Mouse (Mus musculus): ENCODE data around the gene Itgb3.
A peak's percentile ranks its signal among the peaks of the same experiment; 100 is the strongest.
"Not testable (repeated sequence)": the region's sequence is repeated elsewhere in the genome, so short reads cannot be mapped to it uniquely, and the experiment has no call there.

Gene Itgb3

DNA sequence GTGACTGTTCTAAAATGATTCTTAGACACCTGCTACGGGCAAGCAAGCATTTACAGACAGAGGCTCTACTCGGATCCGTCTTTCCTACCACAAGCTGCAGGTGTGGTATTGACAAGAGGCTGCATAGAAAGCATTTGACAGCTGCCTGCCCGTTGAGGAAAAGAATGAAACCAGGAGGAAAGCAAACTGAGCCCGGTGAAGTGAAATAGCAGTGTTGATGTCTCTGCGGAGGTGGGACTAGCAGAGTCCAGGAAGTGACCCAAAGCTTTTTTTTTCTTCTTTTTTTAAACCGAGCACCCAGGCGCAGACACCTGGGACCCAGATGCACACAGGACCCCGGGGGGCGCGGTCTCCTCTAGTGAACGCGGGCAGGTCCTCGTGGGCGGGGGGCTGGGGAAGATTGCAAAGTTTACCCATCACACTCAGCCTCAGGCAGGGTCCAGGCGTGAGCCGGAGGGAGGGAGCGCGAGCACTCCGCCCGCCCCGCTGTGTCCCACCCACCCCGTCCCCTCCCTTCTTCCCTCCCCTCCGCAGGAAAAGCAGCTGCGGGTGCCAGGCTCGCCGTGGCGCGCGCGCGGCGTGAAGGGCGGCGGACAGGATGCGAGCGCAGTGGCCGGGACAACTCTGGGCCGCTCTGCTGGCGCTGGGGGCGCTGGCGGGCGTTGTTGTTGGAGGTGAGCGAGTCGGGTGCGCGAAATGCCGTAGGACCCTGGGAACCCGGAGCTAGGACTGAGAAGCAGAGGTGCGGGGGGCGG is at the start of gene Itgb3:
Gene Itgb3 (plus strand): TSS at position 510 of the 755 bp plus-strand sequence.
- peak; percentile 85 for DNase-seq

DNA sequence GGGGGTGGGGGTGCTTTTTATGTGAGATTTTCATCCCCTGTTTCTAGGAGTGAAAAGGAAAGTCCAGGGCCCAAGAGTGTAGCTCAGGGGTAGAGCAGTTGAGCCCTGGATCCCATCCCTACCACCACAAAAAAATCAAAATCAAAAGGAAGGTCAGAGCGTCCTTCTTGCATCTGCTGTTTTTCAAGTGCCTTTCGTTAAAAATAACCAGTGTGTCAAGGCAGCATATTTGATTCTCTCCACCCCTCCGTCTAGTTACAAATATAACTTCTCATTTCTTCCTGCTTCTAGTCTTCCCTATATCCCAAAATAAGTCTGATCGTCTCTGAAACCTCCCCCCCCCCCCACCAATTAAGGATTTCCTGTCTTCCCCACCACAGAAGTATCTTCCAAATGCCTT is 49.7 kb upstream of the Itgb3 start:
- no peak for DNase-seq

DNA sequence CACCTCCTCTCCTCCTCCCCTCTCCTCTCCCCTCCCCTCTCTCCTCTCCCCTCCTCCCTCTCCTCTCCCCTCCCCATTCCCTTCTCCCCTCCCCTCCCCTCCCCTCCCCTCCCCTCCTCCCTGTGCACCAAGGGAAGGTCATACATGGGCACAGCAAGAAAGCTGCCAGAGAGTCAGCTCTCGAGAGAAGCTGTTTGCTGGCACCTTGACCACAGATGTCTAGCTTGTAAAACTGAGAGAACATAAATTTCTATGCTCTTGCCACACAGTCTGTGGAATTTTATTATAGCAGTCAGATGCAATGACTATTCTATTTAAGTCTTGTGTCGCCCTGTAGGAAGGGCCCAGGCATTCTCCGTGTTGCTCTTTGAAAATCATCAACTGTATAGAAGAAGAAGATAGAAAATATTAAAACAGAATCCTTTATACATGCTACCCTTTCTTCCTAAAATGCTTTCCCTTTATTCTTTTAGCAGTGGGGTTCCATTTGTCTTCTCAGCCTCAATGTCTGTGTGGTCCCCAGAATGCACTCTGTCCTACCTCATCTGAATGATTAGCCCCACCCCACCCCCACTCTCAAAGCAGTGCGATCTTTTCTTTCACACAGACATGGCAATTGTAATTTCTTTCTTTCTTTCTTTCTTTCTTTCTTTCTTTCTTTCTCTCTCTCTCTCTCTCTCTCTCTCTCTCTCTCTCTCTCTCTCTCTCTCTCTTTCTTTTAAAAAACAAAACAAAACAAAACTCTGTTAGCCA is 49.0 kb upstream of the Itgb3 start:
- DNase-seq: no peak

DNA sequence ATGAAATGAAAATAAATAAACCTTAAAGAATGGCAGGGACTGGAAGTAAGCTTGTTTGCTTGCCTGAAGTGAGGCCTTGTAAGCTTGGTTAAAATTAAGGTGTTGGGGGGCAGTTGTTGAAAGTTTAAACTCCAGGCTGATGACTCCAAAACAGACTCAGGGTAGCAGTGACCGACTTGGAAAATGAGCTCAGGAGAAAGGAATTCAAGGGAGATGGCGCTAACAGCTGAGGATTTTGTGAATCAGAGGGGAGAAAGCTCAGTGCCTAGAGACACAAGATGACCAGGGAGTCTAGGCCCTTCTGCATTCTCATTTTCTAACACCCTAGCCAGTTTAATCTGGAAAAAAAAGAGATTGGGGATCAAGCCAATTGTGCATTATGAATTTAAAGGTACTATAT is 46.8 kb upstream of the Itgb3 start:
- DNase-seq: no peak

DNA sequence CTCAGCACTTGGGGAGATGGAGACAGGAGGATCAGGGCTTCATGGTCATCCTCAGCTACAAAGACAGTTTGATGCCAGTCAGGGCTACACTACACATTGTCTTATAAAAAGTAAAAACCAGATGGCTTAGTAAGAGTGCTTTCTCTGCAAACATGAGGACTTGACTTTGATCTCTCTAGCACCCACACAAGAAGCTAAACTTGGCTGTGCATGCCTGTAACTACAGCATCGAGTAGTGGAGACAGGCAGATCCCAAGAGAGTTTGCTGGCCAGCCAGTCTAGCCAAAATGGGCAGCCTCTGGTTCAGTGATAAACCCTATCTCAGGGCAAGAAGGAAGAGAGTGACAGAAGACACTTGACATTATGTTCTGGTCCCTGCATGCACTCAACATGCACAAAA is 44.3 kb upstream of the Itgb3 start:
- DNase-seq: no peak

DNA sequence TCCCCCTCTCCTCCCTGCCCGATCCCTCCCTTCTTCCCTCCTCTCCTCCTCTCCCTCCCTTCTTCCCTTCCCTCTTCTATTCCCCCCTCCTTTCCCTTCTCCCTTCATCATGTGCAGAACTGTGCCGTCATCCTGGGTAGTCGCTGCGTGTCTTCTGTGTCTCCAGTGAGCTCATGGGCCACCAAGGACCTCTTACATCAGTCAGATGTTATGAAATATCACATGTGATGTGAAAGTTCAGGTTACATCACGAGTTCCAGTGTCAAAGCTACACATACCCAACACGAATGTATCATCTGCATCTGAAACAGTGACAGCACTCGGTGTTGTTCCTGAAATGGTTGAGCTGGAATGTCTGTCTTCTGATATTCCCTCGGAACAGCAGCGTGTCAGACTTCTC is 42.6 kb upstream of the Itgb3 start:
- no peak for DNase-seq

GRCm38 (mm10) chr11:104566097-104566496 is 41.7 kb upstream of the Itgb3 start:
- DNase-seq: no peak

GRCm38 (mm10) chr11:104566796-104567195 is 41.0 kb upstream of the Itgb3 start:
- no peak for DNase-seq

GRCm38 (mm10) chr11:104567736-104568135 is 40.1 kb upstream of the Itgb3 start:
- no peak for DNase-seq

DNA sequence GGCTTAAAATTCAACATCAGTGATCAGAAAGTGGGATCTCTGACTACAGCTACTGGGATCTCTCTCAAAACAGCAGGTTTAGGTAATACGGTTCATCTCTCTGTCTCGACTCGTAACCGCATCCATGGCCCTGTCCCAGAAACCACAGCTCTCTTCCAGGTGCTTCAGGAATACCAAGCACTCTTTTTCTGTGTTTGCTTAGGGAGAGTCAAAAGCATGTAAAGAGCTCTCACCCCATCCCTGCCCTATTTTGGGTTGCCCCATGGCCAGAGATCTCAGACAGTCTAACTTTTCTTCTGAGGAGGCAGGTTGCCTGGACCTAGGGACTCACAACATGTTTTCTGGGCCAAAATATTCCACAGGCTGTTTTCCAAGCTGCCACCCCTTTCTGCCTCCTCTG is 39.5 kb upstream of the Itgb3 start:
- DNase-seq: no peak

- DNase-seq: not testable (repeated sequence)
Observed at GRCm38 (mm10) chr11:104570515-104570914, 37.3 kb upstream of the Itgb3 start.

DNA sequence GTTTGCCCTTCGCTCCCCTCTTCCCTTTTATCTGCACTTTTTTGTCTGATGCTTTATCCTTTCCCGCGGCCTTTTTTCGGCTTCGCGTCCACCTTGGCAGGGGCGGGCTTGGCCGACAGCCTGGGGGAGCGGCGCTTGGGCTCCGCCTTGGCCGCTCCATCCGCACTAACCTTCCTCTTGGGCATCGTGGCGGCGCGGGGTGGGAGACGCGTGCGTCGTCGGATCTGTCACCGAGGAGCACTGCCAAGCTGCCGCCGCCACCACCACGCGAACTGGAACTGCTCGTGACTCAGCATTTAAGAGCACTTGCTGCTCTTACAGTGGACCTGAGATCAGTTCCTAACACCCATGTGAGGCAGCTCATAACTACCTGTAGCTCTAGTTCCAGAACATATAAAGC is 36.4 kb upstream of the Itgb3 start:
- DNase-seq: peak; percentile 46

DNA sequence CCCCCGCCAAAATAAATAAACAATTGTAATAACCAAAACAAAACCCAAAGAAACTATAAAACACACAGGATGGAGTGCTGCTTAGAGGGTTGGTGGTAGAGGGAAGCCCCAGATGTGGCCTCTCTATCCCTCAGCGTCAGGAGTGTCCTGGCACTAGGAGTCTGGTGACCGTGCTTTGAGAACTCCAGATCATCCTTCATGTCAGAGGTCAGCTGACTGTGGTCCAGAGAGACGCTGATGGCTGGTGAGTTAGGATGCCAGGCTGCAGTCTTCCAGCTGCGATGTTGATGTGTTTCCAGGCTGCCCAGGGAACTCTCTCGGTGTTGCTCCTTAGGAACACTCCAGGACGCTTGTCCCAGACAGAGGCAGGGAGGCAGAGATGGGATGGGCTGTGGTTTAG is 35.7 kb upstream of the Itgb3 start:
- DNase-seq: no peak

DNA sequence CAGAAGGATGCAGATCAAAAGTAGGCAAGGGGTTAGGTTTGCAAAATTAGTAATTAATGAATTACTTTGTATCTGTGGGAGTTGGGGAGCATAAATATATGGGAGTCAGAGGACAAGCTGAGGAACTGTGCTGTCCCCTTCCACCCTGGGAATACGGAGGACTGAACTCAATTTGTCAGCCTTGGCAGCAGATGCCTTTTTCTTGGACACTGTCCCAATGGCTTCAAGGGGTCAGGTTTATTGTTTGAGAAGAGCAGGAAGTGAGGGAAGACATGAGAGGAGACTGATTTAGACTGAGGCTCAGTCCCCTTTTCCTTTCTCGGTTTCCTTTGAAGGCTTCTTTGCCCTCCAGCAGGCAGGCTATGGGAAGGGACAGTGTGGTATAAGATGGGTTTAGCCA is 35.2 kb upstream of the Itgb3 start:
- no peak for DNase-seq

GRCm38 (mm10) chr11:104576772-104577612 is 30.8 kb upstream of the Itgb3 start:
- no peak for DNase-seq

- DNase-seq: no peak
Observed at GRCm38 (mm10) chr11:104578074-104578473, 29.7 kb upstream of the Itgb3 start.

DNA sequence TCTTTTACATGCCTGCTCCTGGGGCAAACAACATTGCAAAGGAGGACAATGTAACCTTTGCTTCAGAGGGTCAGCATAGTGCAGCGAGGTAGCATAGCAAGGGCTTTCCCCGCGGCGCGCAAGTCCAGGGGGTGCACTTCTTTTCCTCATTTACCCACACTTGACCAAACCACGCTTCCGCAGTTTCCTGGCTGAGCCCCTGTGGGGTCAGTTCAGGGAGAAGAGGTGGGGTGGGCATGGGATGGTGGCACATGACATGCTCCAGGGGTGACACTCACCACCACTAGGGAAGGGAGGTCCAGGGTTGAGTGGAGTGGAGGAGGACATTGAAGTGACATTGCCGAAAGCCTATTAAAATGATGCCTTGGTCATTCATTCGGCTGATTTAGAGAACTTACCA is 28.7 kb upstream of the Itgb3 start:
- no peak for DNase-seq

GRCm38 (mm10) chr11:104579575-104579974 is 28.2 kb upstream of the Itgb3 start:
- DNase-seq: no peak

- no peak for DNase-seq
Observed at GRCm38 (mm10) chr11:104580091-104580490, 27.7 kb upstream of the Itgb3 start.

GRCm38 (mm10) chr11:104580606-104581005 is 27.2 kb upstream of the Itgb3 start:
- no peak for DNase-seq

DNA sequence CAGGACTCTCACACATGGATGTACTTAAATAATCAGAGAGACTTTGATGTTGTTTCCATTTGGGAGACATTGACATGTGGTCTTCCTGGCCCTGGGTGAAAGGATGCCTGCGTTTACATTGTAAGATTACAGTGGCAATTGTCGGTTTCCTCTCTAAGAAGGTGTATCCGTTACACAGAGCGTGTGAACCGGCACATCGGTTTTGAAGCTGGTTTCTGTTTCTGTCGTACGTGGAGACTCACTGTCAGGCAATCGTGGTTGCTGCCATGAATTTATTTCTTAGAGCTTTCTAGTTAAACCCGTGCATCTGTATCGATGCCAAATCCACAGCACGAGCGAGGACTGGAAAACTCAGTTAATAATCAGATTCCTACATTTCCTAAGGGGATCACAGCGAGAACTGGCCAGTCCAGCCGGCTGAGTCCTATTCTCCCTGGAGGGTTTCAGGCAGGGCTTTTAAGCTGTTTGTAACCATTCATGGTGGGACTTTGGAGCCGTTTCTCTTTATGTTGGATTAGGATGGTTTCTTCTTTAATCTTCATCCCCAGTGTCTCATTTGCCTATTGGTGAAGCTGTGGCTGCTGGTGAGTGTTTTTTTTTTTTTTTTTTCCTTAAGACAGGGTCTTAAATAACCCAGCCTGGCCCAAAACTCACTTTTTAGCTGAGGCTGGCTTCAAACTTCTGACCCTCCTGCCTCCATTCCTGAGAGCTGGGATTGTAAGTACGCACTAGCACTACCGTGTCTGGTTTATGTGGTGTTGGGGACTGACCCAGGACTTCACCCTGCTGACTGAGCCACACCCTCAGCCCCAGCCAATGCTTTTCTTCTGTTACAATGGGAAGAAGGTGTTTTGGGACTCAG is 26.1 kb upstream of the Itgb3 start:
- peak; percentile 43 for DNase-seq

DNA sequence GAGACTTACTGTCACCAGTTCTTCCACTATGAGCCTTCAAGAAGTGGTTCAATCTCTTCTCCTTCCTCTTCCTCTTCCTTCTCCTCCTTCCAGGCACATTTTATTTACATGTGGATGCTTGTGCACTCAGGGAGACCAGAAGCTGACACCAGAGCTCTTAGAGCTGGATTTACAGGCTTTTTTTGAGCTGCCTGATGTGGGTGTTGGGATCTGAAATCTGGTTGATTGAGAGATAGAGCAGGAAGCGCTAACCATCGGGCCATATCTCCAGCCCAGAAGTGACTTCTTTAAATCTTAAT is 25.5 kb upstream of the Itgb3 start:
- no peak for DNase-seq

Measured in lung, postnatal 14 days (tissue).